ENCODE assay signal across 1 mouse cellular context in the genomic region with DNA sequence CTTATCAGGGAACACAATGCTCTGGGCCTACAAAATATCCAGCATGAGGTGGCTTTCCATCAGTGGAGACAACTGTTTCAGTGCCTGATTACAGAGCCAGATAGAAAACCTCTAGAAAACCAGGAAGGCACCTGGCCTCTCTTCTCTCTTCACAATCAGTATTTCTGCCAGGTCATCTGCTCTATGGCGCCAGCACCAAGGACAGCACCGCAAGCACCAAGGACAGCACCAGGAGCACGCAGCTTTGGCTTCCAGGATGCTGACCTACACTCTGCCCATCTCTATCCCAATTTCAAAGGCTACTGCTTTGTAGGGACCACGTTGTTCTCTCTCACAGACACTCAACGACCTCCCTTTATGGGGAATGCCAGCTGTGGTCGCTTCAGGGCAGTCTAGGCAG.
TF ChIP-seq lines count a peak whose summit lies in the region.

No protein-coding gene starts in this region.

TF ChIP-seq in ES-E14, 5 proteins besides CTCF, POLR2A, EP300 and RAD21:
- TF ChIP-seq ZNF384 (IDR thresholded peaks at IDR 0.05; ENCODE audit: low read depth, low read length) (no peak), ZC3H11A (IDR thresholded peaks at IDR 0.05; ENCODE audit: borderline replicate concordance, low read depth, low read length) (no peak), CHD2 (IDR thresholded peaks at IDR 0.05; ENCODE audit: low read depth, low read length) (no peak), MAFK (IDR thresholded peaks at IDR 0.05; ENCODE audit: insufficient read depth, low read depth, low read length) (peak; percentile 71)
